Mouse (Mus musculus) ES-E14 (cell line): ENCODE measurements around the gene Ddx39.

Experiments used
- CHD2 ChIP-seq: IDR thresholded peaks from 2 replicates; pipeline ENCODE4 v1.6.1; 2014; ENCODE audit warnings: mild to moderate bottlenecking, low read depth, low read length, inconsistent platforms
- HCFC1 ChIP-seq: IDR thresholded peaks from 2 replicates; pipeline ENCODE4 v1.6.1; 2012; ENCODE audit warnings: low read length, inconsistent platforms, borderline replicate concordance; ENCODE audit not compliant: insufficient read depth
- ZC3H11A ChIP-seq: IDR thresholded peaks from 2 replicates; pipeline ENCODE4 v1.6.1; 2012; ENCODE audit warnings: low read depth, mild to moderate bottlenecking, inconsistent platforms, low read length, borderline replicate concordance
- ZNF384 ChIP-seq: IDR thresholded peaks from 2 replicates; pipeline ENCODE4 v1.6.1; 2012; ENCODE audit warnings: low read depth, low read length, inconsistent platforms

- TF ChIP-seq CHD2 (no peak), ZNF384 (no peak), HCFC1 (no peak), ZC3H11A (no peak)
These were observed 17.4 kb upstream of the Ddx39 start for GRCm38 (mm10) chr8:83697374-83698220.
